ENCODE assay signal across 12 mouse cellular contexts in the genomic region with DNA sequence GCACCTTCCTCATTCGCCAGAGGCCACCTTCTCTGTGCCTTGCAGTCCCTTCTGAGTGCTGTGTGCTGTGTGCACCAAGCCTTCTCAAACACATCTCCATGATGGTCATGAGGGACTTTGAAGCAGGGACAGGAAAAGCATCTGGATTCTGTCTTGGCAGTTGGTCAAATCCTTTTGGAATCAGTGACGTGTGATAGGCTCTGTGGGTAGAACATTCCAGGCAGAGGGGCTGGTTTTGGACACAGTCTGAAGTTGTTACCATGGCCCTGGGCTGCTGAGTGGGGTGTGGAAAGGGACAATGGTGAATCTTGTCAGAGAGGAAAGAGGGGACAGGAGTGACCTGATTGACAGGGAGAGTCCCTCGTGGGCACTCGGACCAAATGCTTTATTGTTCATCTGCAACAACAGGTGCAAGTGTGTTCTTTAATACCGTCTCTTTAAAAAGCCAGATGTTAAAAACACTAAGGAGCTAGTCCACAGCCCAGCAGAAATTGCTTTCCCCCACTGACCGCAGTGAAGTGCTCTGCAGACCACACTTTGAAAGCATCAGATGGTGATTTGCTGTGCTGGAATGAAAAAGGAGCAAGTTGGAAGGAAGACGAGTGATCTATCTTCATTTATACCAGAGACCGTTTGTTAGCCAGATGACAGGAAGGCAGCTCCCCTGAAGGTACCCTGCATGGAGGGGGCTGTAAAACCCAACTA.
DNase-seq lines count a peak whose midpoint lies in the region; ATAC-seq and TF ChIP-seq lines count a peak whose summit lies in the region.
"Had no signal": no experiment of that assay in that cellular context is flagged by ENCODE, and none has a peak within 500 bp of the region (broad histone marks: within the 10 kb centered on the region; RNA-seq: fewer than 3 reads in every experiment).

No protein-coding gene starts in this region.

- no peak for TF ChIP-seq EP300 in lung, postnatal 0 days (IDR thresholded peaks at IDR 0.05)

- no peak overlapping the region for H3K9ac ChIP-seq in kidney, embryonic 16.5 days (replicated peaks; ENCODE audit: low read length)
- H3K9ac ChIP-seq in embryonic facial prominence, embryonic 14.5 days (ENCODE audit: low read depth, low read length) = no peak overlapping the region
- no peak overlapping the region for H3K9ac ChIP-seq in lung, postnatal 0 days (replicated peaks; ENCODE audit: low read depth)
- H3K9ac ChIP-seq: forebrain, embryonic 15.5 days had no signal

- H3K36me3 ChIP-seq in kidney, embryonic 16.5 days (ENCODE audit: insufficient read depth, low read length) = no peaks in the 10 kb centered on the region
- H3K36me3 ChIP-seq in embryonic facial prominence, embryonic 14.5 days (ENCODE audit: control insufficient read depth, insufficient read depth, low read length) = no peaks in the 10 kb centered on the region
- no peaks in the 10 kb centered on the region for H3K36me3 ChIP-seq in lung, postnatal 0 days (ENCODE audit: insufficient read depth, low read length)
- H3K36me3 ChIP-seq: forebrain, embryonic 15.5 days had no signal

- DNase-seq in kidney, adult 8-10 months = no peak
- DNase-seq in brain, embryonic 14.5 days (ENCODE audit: low read depth) = peak; percentile 37
- peak; percentile 53 for DNase-seq in embryonic facial prominence, embryonic 14.5 days (ENCODE audit: low spot score)
- peak; percentile 65 for DNase-seq in lung, postnatal 0 days (ENCODE audit: low spot score)
- DNase-seq in right cerebral cortex, postnatal 10 days (ENCODE audit: low spot score in 2 of 2) = no peak
- DNase-seq in layer of hippocampus, postnatal 14 days (ENCODE audit: low spot score in 2 of 2) = no peak
- DNase-seq: adrenal gland, postnatal 36 days; cerebellum, adult 9-11 months; heart, adult 11 months had no signal

- TF ChIP-seq CTCF in brain, embryonic 14.5 days (IDR thresholded peaks at IDR 0.05; ENCODE audit: borderline replicate concordance, extremely low read depth, insufficient read depth, insufficient read length) = no peak
- no peak for TF ChIP-seq CTCF in lung, postnatal 0 days (IDR thresholded peaks at IDR 0.05)

- peaks cover 10% of the 10 kb centered on the region for H3K4me1 ChIP-seq in kidney, embryonic 16.5 days (ENCODE audit: insufficient read depth, low read length)
- H3K4me1 ChIP-seq in embryonic facial prominence, embryonic 14.5 days (ENCODE audit: control insufficient read depth, insufficient read depth, low read length) = peaks cover 14% of the 10 kb centered on the region
- H3K4me1 ChIP-seq in lung, postnatal 0 days (ENCODE audit: insufficient read depth, low read depth, low read length) = no peaks in the 10 kb centered on the region

- H3K27ac ChIP-seq in kidney, embryonic 16.5 days (ENCODE audit: low read length) = no peak overlapping the region
- H3K27ac ChIP-seq in embryonic facial prominence, embryonic 14.5 days (replicated peaks; ENCODE audit: low read depth, low read length) = peak overlapping the region; percentile 35
- H3K27ac ChIP-seq in lung, postnatal 0 days (ENCODE audit: low read length) = no peak overlapping the region
- H3K27ac ChIP-seq: forebrain, embryonic 15.5 days had no signal

- 19% methylated on average over 8 of the region's 8 CpGs for WGBS in kidney, embryonic 16.5 days
- WGBS in embryonic facial prominence, embryonic 14.5 days = 33% methylated on average over 8 of the region's 8 CpGs
- WGBS in lung, postnatal 0 days = 32% methylated on average over 8 of the region's 8 CpGs

- TF ChIP-seq POLR2A in brain, embryonic 14.5 days (IDR thresholded peaks at IDR 0.05; ENCODE audit: borderline replicate concordance, extremely low read depth, insufficient read depth, insufficient read length, poor library complexity, severe bottlenecking) = no peak

- no peak overlapping the region for H3K4me3 ChIP-seq in kidney, embryonic 16.5 days (ENCODE audit: low read length)
- H3K4me3 ChIP-seq in embryonic facial prominence, embryonic 14.5 days (ENCODE audit: low read depth, low read length) = no peak overlapping the region
- no peak overlapping the region for H3K4me3 ChIP-seq in lung, postnatal 0 days (ENCODE audit: low read depth, low read length)
- H3K4me3 ChIP-seq: forebrain, embryonic 15.5 days had no signal

- peaks cover 3% of the 10 kb centered on the region; the same call in 1 of the 2 replicates for H3K9me3 ChIP-seq in kidney, embryonic 16.5 days (ENCODE audit: low read length)
- peaks cover 5% of the 10 kb centered on the region; the same call in 1 of the 2 replicates for H3K9me3 ChIP-seq in embryonic facial prominence, embryonic 14.5 days (ENCODE audit: control insufficient read depth, low read length)
- H3K9me3 ChIP-seq in lung, postnatal 0 days (ENCODE audit: low read length) = no peaks in the 10 kb centered on the region
- H3K9me3 ChIP-seq: forebrain, embryonic 15.5 days had no signal

- peak overlapping the region; percentile 19; the same call in 1 of the 2 replicates for H3K4me2 ChIP-seq in kidney, embryonic 16.5 days (replicated peaks; ENCODE audit: low read depth, low read length)
- H3K4me2 ChIP-seq in embryonic facial prominence, embryonic 14.5 days (ENCODE audit: low read depth, low read length) = no peak overlapping the region
- peak overlapping the region; percentile 35; the same call in 1 of the 2 replicates for H3K4me2 ChIP-seq in lung, postnatal 0 days (replicated peaks; ENCODE audit: low read depth, low read length)
- H3K4me2 ChIP-seq: forebrain, embryonic 15.5 days had no signal

- no peak for ATAC-seq in kidney, embryonic 16.5 days (ENCODE audit: low FRiP score, low TSS enrichment)
- ATAC-seq in embryonic facial prominence, embryonic 14.5 days (ENCODE audit: low read depth) = peak; percentile 24; the same call in 1 of the 2 replicates
- peak; percentile 50; the same call in 1 of the 2 replicates for ATAC-seq in lung, postnatal 0 days
- ATAC-seq in CD4-positive, CD25-positive, alpha-beta regulatory T cell, adult 4 months = no peak
- ATAC-seq: forebrain, embryonic 15.5 days had no signal

- no peaks in the 10 kb centered on the region for H3K27me3 ChIP-seq in kidney, embryonic 16.5 days (ENCODE audit: insufficient read depth, low read length)
- H3K27me3 ChIP-seq in embryonic facial prominence, embryonic 14.5 days (replicated peaks; ENCODE audit: control insufficient read depth, insufficient read depth, low read length) = no peaks in the 10 kb centered on the region
- no peaks in the 10 kb centered on the region for H3K27me3 ChIP-seq in lung, postnatal 0 days (replicated peaks; ENCODE audit: insufficient read depth, low read length)
- H3K27me3 ChIP-seq: forebrain, embryonic 15.5 days had no signal

Comparison
In these comparisons a context has a peak if more than half of its experiments do, and no peak if none do; other contexts are left out.
1. ATAC-seq: peak in embryonic facial prominence, embryonic 14.5 days (single experiment) and lung, postnatal 0 days (single experiment); none in kidney, embryonic 16.5 days (single experiment) and CD4-positive, CD25-positive, alpha-beta regulatory T cell, adult 4 months (single experiment).
2. DNase-seq: peak in brain, embryonic 14.5 days (single experiment), embryonic facial prominence, embryonic 14.5 days (single experiment) and lung, postnatal 0 days (single experiment); none in kidney, adult 8-10 months (0 of 2), right cerebral cortex, postnatal 10 days (0 of 2) and layer of hippocampus, postnatal 14 days (0 of 2).